Mouse (Mus musculus): ENCODE measurements at regions not wholly inside any gene's neighbourhood (a gene's known extent, or its start where the extent isn't known, plus 50 kb on each side); places are given as distances from the start of the nearest gene placed in this dataset.

DNA sequence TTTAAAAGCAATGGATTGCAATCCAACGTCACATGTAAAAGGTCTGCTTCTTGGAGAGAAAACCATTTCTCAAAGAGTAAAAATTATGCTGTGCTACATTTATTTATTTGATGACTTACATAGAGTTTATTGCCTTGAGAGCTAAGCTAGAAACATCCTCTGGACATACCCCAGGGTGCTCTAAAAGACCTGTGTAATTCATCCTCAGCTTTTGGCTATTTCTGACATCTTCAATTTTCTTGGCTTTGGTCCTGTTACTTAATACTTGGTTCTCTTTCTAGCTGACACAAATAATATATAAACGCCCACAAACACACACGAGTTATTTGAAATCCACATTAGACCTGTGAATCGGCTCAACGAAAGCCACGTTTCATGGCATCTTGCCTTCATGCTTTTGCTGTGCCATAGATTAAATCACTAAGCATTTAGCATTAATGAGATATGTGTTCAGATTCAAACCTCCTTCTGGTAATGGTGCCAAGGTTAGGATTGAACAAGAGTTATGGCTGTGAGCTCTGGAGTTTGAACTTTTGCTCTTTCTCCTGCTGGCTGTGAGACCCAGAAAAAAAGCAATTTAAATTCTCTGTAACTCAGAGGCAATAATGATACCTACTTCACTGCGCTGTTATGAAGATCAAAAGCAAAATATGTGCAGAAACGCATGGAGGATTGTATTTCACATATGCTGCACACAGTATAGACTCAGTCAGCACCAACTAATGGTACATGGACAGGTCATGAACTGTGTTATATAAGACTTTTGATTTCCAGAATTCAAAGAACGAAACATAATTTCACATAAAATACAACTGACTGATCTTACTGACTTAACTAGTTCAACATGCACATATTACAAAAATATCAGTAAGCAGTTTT lies 89.6 kb upstream of the Gimd1 start:
- TF ChIP-seq POLR2A (IDR thresholded peaks at IDR 0.05; ENCODE audit: extremely low read depth, insufficient read depth, low read length) (no peak), CTCF (IDR thresholded peaks at IDR 0.05; ENCODE audit: low read depth, low read length) (no peak)
